Mouse (Mus musculus) limb, embryonic 10.5 days (tissue): ENCODE measurements around the gene March4. TPM values are rescaled to one million over a fixed set of nuclear protein-coding genes. Genes with fewer than 3 reads are reported as not detected.

ENCODE experiments used
- DNase-seq: peaks from one replicate; pipeline ENCODE4 v3.0.0-alpha.2; 2017; ENCODE audit warnings: low spot score
- H3K27ac ChIP-seq: fragments of 300-500 bp; sonication (generic); 2 replicates; pipeline ENCODE4 v1.5.1; 2016; ENCODE audit warnings: mild to moderate bottlenecking
- H3K27me3 ChIP-seq: fragments of 300-500 bp; sonication (generic); 2 replicates; pipeline ENCODE4 v1.6.1; 2016; ENCODE audit warnings: low read depth, mild to moderate bottlenecking; ENCODE audit not compliant: poor library complexity, severe bottlenecking
- H3K36me3 ChIP-seq: fragments of 300-500 bp; sonication (generic); 2 replicates; pipeline ENCODE4 v1.6.1; 2016; ENCODE audit warnings: mild to moderate bottlenecking, moderate library complexity
- H3K4me1 ChIP-seq: fragments of 300-500 bp; sonication (generic); 2 replicates; pipeline ENCODE4 v1.6.1; 2016
- H3K4me3 ChIP-seq: fragments of 300-500 bp; sonication (generic); 2 replicates; pipeline ENCODE4 v1.5.1; 2016; ENCODE audit warnings: mild to moderate bottlenecking, moderate library complexity
- H3K9me3 ChIP-seq: fragments of 300-500 bp; sonication (generic); replicated peaks from 2 replicates; pipeline ENCODE4 v1.6.1; 2016; ENCODE audit warnings: mild to moderate bottlenecking
- WGBS: fragments of 180-500 bp; shearing (Covaris S2); methylation state at CpG from one replicate; pipeline ENCODE4 v1.1.7; 2016; 5-methylcytosine and 5-hydroxymethylcytosine counted together
- polyA plus RNA-seq: library from polyadenylated mRNA; unstranded; fragments of >200 nt; fragmentation: Nextera tagmentation; extraction: Ambion mirVana; gene quantifications from 2 replicates; pipeline ENCODE4 v1.2.1, GENCODE M21; 2016

The March4 gene
- not detected in 2 replicates for polyA plus RNA-seq

DNA sequence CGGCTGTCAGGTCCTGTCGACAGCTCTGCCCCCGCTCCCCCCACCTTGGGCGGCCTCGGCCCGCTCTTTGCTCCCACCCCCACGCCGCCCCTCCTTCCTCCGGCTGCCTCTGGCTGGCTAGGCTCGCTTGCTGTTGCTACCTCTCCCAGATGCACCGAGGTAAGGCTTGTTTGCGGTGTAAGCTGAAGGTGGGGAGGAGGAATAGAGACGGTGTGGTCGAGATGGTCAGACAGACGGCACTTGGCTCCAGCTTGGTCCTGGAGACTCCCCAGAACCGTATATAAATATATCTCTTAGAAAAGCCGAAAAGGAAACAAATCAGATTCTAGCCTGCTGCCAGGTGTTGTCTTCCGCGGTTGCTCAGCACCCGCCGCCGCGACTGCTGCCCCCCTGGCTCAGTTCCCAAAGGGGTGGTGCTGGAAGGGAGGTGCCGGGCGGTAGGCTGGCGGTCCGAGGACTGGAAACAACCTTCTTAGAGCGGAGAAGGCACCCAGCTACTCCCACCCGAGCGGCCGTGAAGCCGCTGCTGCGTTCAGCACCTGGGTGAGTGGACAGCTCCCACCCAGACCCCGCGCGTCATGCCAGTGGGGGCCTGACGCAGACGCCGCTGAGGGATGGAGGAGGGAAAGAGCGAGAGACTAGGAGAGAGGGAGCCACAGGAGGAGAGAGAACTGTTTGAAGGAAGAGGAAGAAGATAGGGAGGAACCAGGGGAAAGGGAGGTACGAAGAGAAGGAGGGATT lies at the start of gene March4:
Gene March4 (minus strand): TSS at position 320 of the 741 bp plus-strand sequence.
- Histone ChIP-seq H3K27me3 (peaks cover 53% of the 10 kb centered on the region), H3K9me3 (no peaks in the 10 kb centered on the region), H3K4me3 (peak within 1 kb of the TSS; percentile 36), H3K27ac (no peak within 1 kb of the TSS), H3K4me1 (peaks cover 14% of the 10 kb centered on the region), H3K36me3 (no peaks in the 10 kb centered on the region)
- DNase-seq, result peak; percentile 93
- under 1% methylated on average over 41 of the region's 41 CpGs for WGBS

DNA sequence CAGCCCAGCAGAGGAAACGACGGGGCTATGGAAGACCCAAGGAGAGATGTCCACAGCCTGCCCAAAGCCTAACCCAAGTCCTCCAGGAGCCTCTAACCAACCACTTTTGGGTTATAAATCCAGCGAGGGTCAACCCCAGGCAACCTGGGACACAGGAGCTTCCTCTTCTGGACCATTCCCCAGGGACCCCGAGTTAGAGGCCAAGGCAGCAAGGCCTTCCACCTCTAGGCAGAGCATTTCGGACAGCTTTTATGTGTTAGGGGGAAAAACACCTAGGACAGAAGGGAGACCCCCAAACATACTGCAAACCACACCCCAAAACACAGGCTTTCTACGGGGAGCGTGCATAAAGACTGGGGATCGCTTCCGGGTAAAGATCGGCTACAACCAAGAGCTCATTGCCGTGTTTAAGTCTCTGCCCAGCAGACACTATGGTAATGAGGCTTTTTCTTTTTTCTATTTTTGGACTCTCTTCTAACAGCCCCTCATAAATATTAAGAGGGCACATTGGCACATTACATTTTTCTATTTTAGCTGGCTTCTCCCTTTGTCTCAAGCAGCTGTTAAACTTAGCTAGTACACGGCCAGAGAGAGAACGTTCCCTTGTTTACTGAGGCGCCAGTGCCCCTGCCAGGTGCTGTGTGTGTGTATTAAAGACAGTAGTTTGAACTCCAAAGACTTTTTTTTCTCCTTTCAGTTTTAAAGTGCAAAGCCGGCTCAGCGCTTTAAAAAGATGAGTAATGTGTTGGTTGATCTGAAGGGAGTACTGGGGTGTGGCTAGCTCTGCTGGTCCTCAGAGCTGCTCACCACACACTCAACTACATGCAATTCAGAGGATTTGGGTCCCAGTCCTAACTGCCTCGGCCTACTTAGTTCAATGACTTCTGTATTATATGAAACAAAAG lies 49.5 kb upstream of the March4 start:
- 94% methylated on average over 17 of the region's 17 CpGs for WGBS
- Histone ChIP-seq H3K27me3 (no peaks in the 10 kb centered on the region), H3K4me3 (no peak overlapping the region), H3K27ac (no peak overlapping the region), H3K4me1 (peaks cover 16% of the 10 kb centered on the region), H3K36me3 (peaks cover 48% of the 10 kb centered on the region), H3K9me3 (no peaks in the 10 kb centered on the region)
- DNase-seq, result no peak

DNA sequence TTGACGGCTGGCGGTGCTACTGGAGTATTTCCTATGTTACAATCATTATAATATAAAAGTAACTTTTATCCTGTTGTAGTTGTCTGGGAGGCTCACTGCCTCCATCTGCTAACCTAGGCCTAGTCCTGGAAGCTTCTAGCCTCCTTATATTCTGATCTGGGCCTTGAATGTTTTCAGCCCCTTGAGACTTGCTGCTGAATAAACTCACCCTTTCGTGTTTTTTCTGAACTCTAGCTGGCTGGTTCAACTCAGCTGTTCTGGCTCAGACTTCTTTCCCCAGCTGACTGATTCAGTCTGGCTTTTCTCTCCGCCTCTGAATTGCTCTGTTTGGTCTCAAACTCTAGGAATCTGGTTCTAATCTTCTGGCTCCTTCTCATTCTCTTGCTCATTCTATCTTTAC lies 47.2 kb upstream of the March4 start:
- Histone ChIP-seq H3K27me3 (no peaks in the 10 kb centered on the region), H3K4me1 (peaks cover 22% of the 10 kb centered on the region), H3K9me3 (no peaks in the 10 kb centered on the region), H3K4me3 (peak overlapping the region; percentile 69), H3K36me3 (peaks cover 34% of the 10 kb centered on the region), H3K27ac (peak overlapping the region; percentile 88)
- DNase-seq, result no peak
- 80% methylated on average over 4 of the region's 4 CpGs for WGBS

DNA sequence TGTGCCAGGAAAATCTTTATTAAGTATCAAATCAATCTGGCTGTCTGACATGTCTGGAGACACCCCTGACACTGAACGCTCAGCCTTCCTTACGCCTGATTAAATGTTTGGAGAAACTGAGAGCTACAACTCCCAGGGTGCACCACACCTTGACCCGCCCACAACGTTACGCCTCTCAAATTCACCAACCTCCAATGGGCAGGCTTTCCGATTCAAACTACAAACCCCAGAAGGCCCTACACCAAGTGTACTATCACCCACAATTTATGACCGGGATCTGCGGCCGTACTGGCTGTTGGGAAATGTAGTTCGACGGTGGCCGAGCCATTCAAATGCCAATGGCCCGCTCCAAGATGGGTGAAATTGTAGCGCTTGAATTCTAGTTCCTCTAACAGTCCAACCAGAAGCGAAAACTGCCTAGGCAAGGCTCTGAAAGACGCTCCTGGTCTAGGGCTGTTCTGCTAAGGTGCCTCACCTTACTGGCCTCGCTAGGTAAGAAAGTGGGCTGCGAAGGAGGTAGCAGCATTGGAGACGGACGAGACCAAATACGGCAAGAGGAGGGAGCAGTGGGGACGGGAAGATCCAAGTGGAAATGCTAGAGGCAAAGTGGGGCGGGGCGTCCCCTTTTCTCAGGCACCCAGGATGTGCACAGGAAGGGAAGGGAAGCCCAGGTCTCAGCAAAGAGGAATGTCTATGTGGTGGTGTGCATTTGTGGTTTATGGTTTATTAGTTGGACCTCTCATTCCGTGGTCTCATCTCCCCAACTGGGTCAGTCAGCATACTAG lies 46.4 kb upstream of the March4 start, which contains the start of gene Smarcal1:
Gene Smarcal1 (plus strand): TSS at position 305 of the 785 bp plus-strand sequence.
- peak; percentile 91 for DNase-seq
- peak within 1 kb of the TSS; percentile 88 for H3K27ac ChIP-seq
- H3K27me3 ChIP-seq, result no peaks in the 10 kb centered on the region
- H3K36me3 ChIP-seq, result peaks cover 27% of the 10 kb centered on the region
- H3K9me3 ChIP-seq, result no peaks in the 10 kb centered on the region
- peak within 1 kb of the TSS; percentile 69 for H3K4me3 ChIP-seq
- whole genome bisulfite sequencing, result under 1% methylated on average over 25 of the region's 25 CpGs
- H3K4me1 ChIP-seq, result peaks cover 30% of the 10 kb centered on the region

DNA sequence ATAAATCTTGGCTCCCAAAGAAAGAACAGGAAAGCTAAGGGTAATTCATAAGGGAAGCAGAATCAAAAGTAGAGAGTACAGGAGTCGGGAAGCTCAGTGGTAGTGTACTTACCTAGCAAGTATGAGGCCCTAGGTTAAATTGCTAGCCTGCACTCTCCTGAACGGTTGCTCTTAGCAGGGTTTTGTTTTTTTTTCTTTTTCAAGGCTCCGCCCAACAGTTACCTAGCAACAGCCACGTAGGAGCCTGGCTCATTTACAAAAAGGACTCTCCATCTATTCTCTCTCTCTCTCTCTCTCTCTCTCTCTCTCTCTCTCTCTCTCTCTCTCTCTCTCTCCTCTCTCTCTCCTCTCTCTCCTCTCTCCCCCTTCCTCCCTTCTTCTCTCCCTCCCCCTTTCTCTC lies 42.1 kb upstream of the March4 start:
- peak overlapping the region; percentile 64; the same call in 1 of the 2 replicates for H3K27ac ChIP-seq
- 0 out of 2 replicates have a peak overlapping the region, but pooled peaks have one; percentile 22 for H3K4me3 ChIP-seq
- no peak for DNase-seq
- no peaks in the 10 kb centered on the region for H3K9me3 ChIP-seq
- peaks cover 52% of the 10 kb centered on the region for H3K4me1 ChIP-seq
- 34% methylated on average over 4 of the region's 4 CpGs for WGBS
- no peaks in the 10 kb centered on the region for H3K36me3 ChIP-seq
- peaks cover 16% of the 10 kb centered on the region; the same call in 1 of the 2 replicates for H3K27me3 ChIP-seq

DNA sequence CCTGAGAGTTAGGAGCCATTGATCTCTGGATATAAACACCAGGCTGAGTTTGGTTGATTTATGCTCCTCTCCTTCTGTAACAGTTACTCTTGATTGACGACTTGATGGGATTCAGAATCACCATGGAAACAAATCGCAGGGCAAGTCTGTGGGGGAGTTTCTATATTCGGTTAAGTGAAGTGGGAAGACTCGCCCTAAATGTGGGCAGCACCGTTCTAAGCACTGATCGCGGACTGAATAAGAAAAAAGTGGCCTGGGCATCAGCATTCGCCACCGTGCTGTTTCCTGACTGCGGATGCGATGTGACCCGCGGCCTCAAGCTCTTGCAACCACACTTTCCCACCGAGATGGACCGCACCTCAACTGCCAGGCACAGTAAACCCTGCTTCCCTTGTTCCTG lies 41.6 kb upstream of the March4 start:
- DNase-seq, result peak; percentile 38

DNA sequence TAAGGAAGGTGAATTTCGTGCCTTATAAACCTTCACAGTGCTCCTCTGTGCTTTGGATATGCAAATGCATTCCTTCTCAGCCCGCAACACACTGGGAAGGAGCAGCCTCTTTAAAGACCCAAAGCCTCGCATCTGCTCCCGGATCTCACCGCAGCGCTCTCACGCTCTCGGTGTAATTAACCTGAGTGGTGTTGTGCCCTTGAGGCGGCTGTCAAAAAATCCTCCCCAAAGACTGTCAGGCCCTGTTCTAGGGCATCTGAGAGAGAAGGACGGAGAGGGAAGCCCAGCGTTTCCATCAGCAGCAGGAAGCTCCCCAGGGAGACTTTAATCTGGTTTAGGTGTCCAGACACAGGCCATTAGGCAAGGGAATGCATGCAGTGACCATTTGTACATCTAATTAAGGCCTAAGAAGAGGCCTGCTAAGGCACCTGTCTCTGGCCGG lies 40.8 kb upstream of the March4 start:
- Histone ChIP-seq H3K4me3 (peak overlapping the region; percentile 34), H3K27ac (peak overlapping the region; percentile 46), H3K27me3 (peaks cover 16% of the 10 kb centered on the region; the same call in 1 of the 2 replicates), H3K9me3 (no peaks in the 10 kb centered on the region), H3K36me3 (no peaks in the 10 kb centered on the region), H3K4me1 (peaks cover 52% of the 10 kb centered on the region)
- 2% methylated on average over 12 of the region's 12 CpGs for WGBS
- peak; percentile 52 for DNase-seq

More for the DNA sequence above, 41.6 kb upstream of the March4 start:
- 0 out of 2 replicates have a peak overlapping the region, but pooled peaks have one; percentile 22 for H3K4me3 ChIP-seq
- no peaks in the 10 kb centered on the region for H3K9me3 ChIP-seq
- 41% methylated on average over 15 of the region's 15 CpGs for WGBS
- peaks cover 49% of the 10 kb centered on the region for H3K4me1 ChIP-seq
- peak overlapping the region; percentile 64; the same call in 1 of the 2 replicates for H3K27ac ChIP-seq
- H3K36me3 ChIP-seq, result no peaks in the 10 kb centered on the region
- peaks cover 16% of the 10 kb centered on the region; the same call in 1 of the 2 replicates for H3K27me3 ChIP-seq

DNA sequence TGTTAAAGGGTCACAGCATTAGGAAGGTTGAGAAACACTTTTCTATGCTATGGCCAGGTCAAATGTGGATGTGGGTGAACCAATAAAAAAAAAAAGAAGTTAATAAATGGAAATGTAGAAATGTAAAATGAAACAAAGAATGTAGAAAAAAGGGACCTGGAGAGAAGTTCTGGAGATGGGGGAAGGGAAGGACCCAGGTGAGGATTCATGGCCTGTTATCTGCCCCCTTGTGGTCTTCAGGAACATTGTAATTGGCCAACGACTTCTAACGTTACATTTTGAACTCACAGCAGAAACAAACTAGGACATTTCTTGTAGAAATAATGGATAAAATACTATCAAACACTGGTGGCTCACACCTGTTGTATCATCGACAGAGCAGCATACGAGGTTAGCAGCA lies 38.4 kb upstream of the March4 start:
- Histone ChIP-seq H3K4me3 (no peak overlapping the region), H3K36me3 (no peaks in the 10 kb centered on the region), H3K9me3 (no peaks in the 10 kb centered on the region), H3K4me1 (peaks cover 53% of the 10 kb centered on the region), H3K27me3 (peaks cover 16% of the 10 kb centered on the region; the same call in 1 of the 2 replicates), H3K27ac (no peak overlapping the region)
- no peak for DNase-seq
- 60% methylated on average over 4 of the region's 4 CpGs for WGBS

DNA sequence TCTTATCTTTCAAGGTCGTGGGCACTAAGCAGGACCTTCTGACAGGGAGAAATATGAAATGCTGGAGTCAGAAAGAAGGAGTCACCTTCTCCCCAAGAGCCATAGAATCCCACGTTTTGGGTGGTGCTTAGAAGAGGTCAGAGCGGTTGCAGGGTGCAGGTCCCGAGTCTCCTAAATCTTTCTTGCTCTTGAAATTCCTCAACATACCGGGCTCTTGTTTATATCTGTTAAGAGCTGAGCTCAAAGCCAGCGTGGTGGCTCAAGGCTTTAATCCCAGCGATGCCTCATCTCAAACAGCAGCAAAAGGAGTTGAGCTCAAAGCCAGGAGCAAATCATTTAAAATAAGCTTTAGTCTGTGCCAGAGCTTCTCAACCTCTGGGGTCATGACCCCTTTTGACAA lies 37.9 kb upstream of the March4 start:
- WGBS, result 60% methylated on average over 7 of the region's 7 CpGs
- DNase-seq, result no peak
- no peaks in the 10 kb centered on the region for H3K36me3 ChIP-seq

DNA sequence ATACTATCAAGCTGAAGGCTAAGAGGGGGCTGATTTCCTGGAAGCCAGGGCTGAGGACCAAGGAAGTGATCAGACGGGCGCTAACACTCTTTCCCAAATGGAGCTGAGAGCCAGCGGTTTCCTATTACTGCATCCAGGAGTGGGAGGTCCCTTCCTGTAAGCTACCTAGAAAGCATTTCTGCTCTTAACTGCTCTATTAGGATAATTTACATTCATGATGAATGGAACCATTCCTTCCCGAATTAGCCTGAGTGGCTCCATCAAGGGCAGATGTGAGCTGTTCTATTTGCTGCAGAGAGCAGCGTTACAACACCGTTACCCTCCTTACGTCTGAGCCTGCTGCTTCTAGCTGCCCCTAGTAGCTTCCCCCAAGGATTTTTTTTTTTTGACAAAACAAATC lies 37.3 kb upstream of the March4 start:
- DNase-seq, result no peak
- WGBS, result 30% methylated on average over 7 of the region's 7 CpGs

More for the DNA sequence above, 37.9 kb upstream of the March4 start:
- H3K27me3 ChIP-seq, result peaks cover 16% of the 10 kb centered on the region; the same call in 1 of the 2 replicates
- no peak overlapping the region for H3K4me3 ChIP-seq
- H3K27ac ChIP-seq, result no peak overlapping the region
- peaks cover 53% of the 10 kb centered on the region for H3K4me1 ChIP-seq
- H3K9me3 ChIP-seq, result no peaks in the 10 kb centered on the region

DNA sequence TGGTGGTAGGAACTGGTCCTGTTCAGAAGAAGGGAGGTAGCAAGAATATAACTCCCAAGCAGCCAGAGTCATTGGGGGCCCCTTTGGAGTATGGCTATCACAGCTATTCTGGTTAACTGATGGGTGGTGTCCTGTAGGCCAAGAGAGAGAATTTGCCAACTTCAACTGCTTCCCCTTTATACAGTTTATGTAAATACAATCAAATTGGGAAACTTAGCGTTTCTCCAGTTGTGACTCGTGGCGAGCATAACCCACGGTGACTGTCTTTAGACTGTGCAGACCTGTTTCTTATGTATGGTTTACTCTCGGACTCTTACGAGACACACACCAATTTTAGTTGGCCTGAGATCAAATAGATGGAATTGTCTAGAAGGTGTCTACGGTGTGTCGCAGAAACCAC lies 32.0 kb upstream of the March4 start:
- Histone ChIP-seq H3K27ac (no peak overlapping the region), H3K36me3 (no peaks in the 10 kb centered on the region), H3K4me1 (peaks cover 16% of the 10 kb centered on the region), H3K4me3 (no peak overlapping the region), H3K27me3 (no peaks in the 10 kb centered on the region), H3K9me3 (no peaks in the 10 kb centered on the region)
- no peak for DNase-seq
- WGBS, result 95% methylated on average over 8 of the region's 8 CpGs

More for the DNA sequence above, 37.3 kb upstream of the March4 start:
- H3K4me3 ChIP-seq, result no peak overlapping the region
- H3K27me3 ChIP-seq, result peaks cover 16% of the 10 kb centered on the region; the same call in 1 of the 2 replicates
- no peaks in the 10 kb centered on the region for H3K36me3 ChIP-seq
- peaks cover 49% of the 10 kb centered on the region for H3K4me1 ChIP-seq
- no peak overlapping the region for H3K27ac ChIP-seq
- H3K9me3 ChIP-seq, result no peaks in the 10 kb centered on the region

DNA sequence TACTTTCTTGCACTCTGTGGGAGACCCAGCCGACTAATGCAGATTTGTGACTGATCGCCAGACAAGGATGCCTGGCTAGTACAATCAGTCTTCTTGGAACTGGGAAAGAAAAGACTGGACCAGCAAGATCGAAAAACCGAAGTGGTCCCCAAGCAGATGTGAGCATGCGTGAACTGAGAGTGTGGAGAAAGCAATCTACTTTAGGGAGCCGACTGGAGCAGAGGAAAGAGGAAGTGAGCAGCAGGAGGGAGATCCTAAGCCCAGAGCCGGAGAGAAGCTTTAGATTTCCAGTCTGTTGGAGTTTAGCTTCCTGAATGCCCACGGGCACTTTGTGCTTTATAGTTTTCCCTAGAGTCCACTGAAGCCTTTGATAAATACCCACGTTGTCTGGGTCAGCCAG lies 30.3 kb upstream of the March4 start:
- WGBS, result 45% methylated on average over 9 of the region's 9 CpGs
- H3K27ac ChIP-seq, result peak overlapping the region; percentile 67; the same call in 1 of the 2 replicates
- H3K4me3 ChIP-seq, result no peak overlapping the region
- H3K36me3 ChIP-seq, result no peaks in the 10 kb centered on the region
- peaks cover 8% of the 10 kb centered on the region for H3K4me1 ChIP-seq
- no peaks in the 10 kb centered on the region for H3K9me3 ChIP-seq
- H3K27me3 ChIP-seq, result no peaks in the 10 kb centered on the region
- no peak for DNase-seq
